Mouse (Mus musculus) thymus, adult 2 months (tissue): Measurements from ENCODE around the gene Trappc2. TPM values are rescaled to one million over a fixed set of nuclear protein-coding genes. Genes with fewer than 3 reads are reported as not detected.

Source experiments
- DNase-seq: peaks from one replicate; pipeline ENCODE4 v3.0.0; 2021
- H3K27ac ChIP-seq: fragments of 200-500 bp; 2 replicates; pipeline ENCODE4 v1.5.1; 2012; ENCODE audit warnings: low read length, control low read depth; ENCODE audit not compliant: control insufficient read depth, insufficient read depth
- H3K27me3 ChIP-seq: fragments of 200-500 bp; 2 replicates; pipeline ENCODE4 v1.6.1; 2012; ENCODE audit warnings: mild to moderate bottlenecking, low read length, moderate library complexity, mixed read lengths; ENCODE audit not compliant: control insufficient read depth, insufficient read depth
- H3K36me3 ChIP-seq: fragments of 200-500 bp; 2 replicates; pipeline ENCODE4 v1.6.1; 2012; ENCODE audit warnings: mild to moderate bottlenecking, low read length, moderate library complexity; ENCODE audit not compliant: control insufficient read depth, insufficient read depth
- H3K4me1 ChIP-seq: fragments of 200-500 bp; replicated peaks from 2 replicates; pipeline ENCODE4 v1.6.1; 2012; ENCODE audit warnings: low read length; ENCODE audit not compliant: control insufficient read depth, insufficient read depth
- H3K4me3 ChIP-seq: fragments of 200-500 bp; 2 replicates; pipeline ENCODE4 v1.5.1; 2012; ENCODE audit warnings: mild to moderate bottlenecking, low read length, control low read depth, moderate library complexity; ENCODE audit not compliant: control insufficient read depth, insufficient read depth
- CTCF ChIP-seq: fragments of 200-500 bp; IDR thresholded peaks from 2 replicates; pipeline ENCODE4 v1.5.1; 2012; ENCODE audit warnings: mild to moderate bottlenecking, control low read depth, low read length, moderate library complexity, borderline replicate concordance; ENCODE audit not compliant: control insufficient read depth, poor library complexity, insufficient read depth; ENCODE audit errors: extremely low read depth
- POLR2A ChIP-seq: fragments of 200-500 bp; IDR thresholded peaks from 2 replicates; pipeline ENCODE4 v1.6.1; 2012; ENCODE audit warnings: mild to moderate bottlenecking, low read length, control low read depth, moderate library complexity; ENCODE audit not compliant: control insufficient read depth, poor library complexity, insufficient read depth; ENCODE audit errors: extremely low read depth
- WGBS: fragments of 180-500 bp; shearing (Covaris S2); methylation state at CpG from one replicate; pipeline ENCODE4 v1.1.7; 2018; 5-methylcytosine and 5-hydroxymethylcytosine counted together
- polyA plus RNA-seq: library from polyadenylated mRNA; depleted of rRNA; stranded (reverse); fragments of >200 nt; gene quantifications from 2 replicates; pipeline ENCODE4 v1.2.3, GENCODE M21; 2012; rRNA removed

Gene Trappc2
- polyA plus RNA-seq, 1 experiment = 2.9 TPM

DNA sequence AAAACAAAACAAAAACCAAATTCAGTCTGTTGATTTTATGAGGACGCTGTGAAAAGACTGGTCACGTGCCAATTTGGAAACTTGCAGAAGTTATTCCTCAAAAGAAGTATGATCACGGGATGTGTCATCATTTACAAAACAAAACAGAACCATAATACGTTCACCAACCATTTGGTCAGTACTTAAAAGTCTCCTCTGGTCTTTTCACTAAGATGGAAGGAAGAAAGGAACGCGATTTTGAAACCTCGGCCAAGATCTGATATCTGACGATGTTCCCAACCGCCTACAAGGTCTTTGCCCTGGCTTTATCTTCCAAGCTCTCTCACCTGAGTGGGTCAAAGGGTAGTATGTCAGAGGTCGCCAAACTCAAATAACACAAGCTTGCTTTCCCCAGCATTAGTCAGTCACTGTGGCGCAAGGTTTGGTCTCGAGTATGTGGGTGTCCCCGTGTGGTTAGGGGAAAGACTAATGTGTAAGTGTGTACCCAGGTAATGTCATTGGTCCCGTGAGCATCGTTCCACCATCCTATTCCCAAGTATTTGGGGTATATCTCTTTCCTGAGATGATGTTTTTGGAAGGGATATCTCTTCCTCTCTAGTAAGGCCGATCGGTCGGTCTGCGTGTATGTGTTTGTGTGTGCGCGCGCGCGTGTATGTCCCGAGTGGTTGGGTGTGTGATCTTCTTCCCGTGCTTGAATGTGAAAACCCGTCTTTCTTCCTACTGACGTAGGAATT is 38.4 kb downstream of the Trappc2 start:
- no peak for TF ChIP-seq CTCF
- TF ChIP-seq POLR2A = no peak
- whole genome bisulfite sequencing = under 1% methylated on average over 28 of the region's 28 CpGs
- no peaks in the 10 kb centered on the region for H3K36me3 ChIP-seq
- H3K27me3 ChIP-seq = no peaks in the 10 kb centered on the region
- H3K4me3 ChIP-seq = peak overlapping the region; percentile 99
- H3K4me1 ChIP-seq = peaks cover 2% of the 10 kb centered on the region; the same call in 1 of the 2 replicates
- no peak for DNase-seq
- H3K27ac ChIP-seq = no peak overlapping the region

DNA sequence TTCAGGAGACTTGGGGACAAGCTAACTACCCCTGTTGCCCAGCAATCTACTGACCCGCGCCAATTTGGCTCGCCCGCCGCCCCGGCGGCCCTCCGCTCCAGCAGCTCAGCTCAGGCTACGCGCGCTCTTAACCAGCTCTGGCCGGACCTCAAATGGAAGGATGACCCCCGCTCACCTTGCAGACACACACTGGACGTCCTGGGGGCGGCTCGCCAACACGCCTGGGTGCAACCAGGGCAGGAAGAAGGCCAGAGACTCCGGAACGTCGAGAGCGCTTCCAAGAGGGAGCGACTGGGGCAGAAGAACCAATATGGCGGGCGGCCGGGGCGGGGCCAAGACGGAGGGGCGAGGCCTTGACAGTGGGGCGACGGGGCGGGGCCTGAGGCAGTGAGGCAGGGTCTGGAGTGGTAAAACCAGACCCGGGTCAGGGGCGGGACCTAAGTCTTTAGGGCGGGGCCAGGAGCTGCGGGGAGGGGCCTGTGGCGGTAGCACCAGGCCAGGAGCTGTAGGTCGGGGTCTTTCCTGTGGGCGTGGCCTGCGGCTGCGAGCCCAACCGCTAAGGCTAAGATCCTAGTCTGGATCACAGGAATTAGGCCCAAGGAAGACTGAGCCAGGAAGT is 39.1 kb downstream of the Trappc2 start, which contains the start of gene Rab9:
TSS of gene Rab9 (minus strand) at position 503 of the 619 bp plus-strand sequence.
- WGBS = 2% methylated on average over 32 of the region's 41 CpGs
- H3K27me3 ChIP-seq = no peaks in the 10 kb centered on the region

DNA sequence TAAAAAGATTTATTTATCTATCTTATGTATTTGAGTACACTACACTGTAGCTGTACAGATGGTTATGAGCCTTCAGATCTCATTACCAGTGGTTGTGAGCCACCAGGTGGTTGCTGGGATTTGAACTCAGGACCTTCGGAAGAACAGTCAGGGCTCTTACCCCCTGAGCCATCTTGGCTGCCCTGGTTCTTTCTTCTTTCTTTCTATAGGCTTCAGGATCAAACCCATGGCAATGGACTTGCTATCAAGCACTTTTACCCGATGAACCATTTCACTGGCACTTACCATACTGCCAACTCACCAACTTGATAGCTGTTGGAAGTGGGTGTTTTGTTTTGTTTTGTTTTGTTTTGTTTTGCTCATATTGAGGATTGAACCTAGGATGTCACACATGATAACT is 54.7 kb downstream of the Trappc2 start:
- no peak for TF ChIP-seq CTCF
- no peak for TF ChIP-seq POLR2A
- no peak overlapping the region for H3K27ac ChIP-seq
- no peaks in the 10 kb centered on the region for H3K4me1 ChIP-seq
- H3K36me3 ChIP-seq = no peaks in the 10 kb centered on the region
- no peak for DNase-seq
- 94% methylated on average over 2 of the region's 2 CpGs for WGBS
- no peaks in the 10 kb centered on the region for H3K27me3 ChIP-seq
- H3K4me3 ChIP-seq = no peak overlapping the region

More for the DNA sequence above, 39.1 kb downstream of the Trappc2 start, which contains the start of gene Rab9:
- H3K4me1 ChIP-seq = peaks cover 2% of the 10 kb centered on the region; the same call in 1 of the 2 replicates
- TF ChIP-seq POLR2A = no peak
- TF ChIP-seq CTCF = no peak
- H3K27ac ChIP-seq = no peak within 1 kb of the TSS
- no peaks in the 10 kb centered on the region for H3K36me3 ChIP-seq
- DNase-seq = peak; percentile 95
- H3K4me3 ChIP-seq = peak within 1 kb of the TSS; percentile 99

DNA sequence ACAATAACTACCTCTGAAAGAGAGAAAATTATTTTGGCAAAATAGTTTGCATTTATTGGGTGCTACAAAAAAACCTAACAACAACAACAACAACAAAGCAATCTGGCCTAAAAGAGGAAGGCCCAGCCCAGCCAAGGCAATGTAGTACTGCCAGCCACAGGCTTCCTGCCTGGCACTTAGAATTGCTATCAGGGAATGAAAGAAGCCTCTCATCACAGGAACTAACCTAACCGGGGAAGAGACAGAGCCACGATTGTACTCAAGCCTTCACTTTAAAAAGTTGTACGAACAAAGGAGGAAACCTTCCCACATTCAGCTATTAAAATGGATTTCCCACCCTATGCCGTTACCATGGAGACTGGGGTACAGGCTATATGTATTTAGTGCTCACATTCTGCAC is 57.4 kb downstream of the Trappc2 start:
- no peak overlapping the region for H3K27ac ChIP-seq
- WGBS = 22% methylated on average over 4 of the region's 4 CpGs
- DNase-seq = no peak
- no peak overlapping the region for H3K4me3 ChIP-seq
- no peaks in the 10 kb centered on the region for H3K36me3 ChIP-seq
- no peaks in the 10 kb centered on the region for H3K4me1 ChIP-seq
- TF ChIP-seq POLR2A = no peak
- TF ChIP-seq CTCF = no peak
- no peaks in the 10 kb centered on the region for H3K27me3 ChIP-seq

DNA sequence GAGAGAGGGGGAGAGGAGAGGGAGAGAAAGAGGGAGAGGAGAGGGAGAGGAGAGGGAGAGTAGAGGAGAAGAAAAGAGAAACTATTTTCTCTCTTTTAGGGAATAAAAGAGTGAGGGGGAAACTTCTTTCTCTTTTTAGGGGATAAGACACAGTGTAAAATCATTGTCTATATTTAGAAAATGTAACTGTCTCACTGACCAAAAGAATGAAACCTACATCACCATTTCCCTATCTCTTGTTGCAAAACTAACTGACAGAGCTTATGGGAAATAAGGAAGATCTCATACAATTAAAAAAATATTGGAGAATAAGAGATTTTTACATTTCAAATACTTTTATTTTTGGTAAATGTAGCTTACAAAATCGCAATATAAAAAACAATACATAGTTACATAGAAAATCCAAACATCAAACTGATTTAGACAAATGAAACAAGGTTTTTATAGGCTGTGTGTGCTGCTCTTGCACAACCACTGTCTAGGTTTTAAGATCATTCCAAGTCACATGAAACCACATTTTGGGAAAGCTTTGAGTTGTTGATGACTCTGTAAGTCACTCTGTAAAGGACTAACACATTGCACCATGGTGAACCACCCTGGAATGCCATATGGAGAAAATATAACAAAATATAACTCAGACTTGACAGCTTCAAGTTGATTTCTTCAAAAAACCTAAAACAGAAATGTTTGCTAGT is 59.3 kb downstream of the Trappc2 start:
- no peaks in the 10 kb centered on the region for H3K27me3 ChIP-seq
- H3K4me3 ChIP-seq = no peak overlapping the region
- DNase-seq = no peak
- H3K27ac ChIP-seq = no peak overlapping the region
- TF ChIP-seq POLR2A (no peak), CTCF (no peak)
- H3K4me1 ChIP-seq = no peaks in the 10 kb centered on the region
- no peaks in the 10 kb centered on the region; the same call in 1 of the 2 replicates for H3K36me3 ChIP-seq
- 94% methylated on average over 1 of the region's 1 CpGs for WGBS

Other genes with a start within 250 kb of the Trappc2 start
- gene Gpm6b, start 201.7 kb upstream of the Trappc2 start, polyA plus RNA-seq = 1.7 and 2.4 TPM in 2 replicates
- 1.9 and 2.1 TPM in 2 replicates for gene Ofd1, start 130 bp downstream of the Trappc2 start, polyA plus RNA-seq
- 3.5 and 4.5 TPM in 2 replicates for gene Rab9, start 39.3 kb downstream of the Trappc2 start, polyA plus RNA-seq
- 2.0 and 2.7 TPM in 2 replicates for gene Tceanc, start 78.0 kb downstream of the Trappc2 start, polyA plus RNA-seq
- 0.11 TPM in 1 of 2 replicates, not detected in the other for gene Egfl6, start 145.1 kb downstream of the Trappc2 start, polyA plus RNA-seq